Mouse (Mus musculus): ENCODE results near the gene Pfn1.

DNA sequence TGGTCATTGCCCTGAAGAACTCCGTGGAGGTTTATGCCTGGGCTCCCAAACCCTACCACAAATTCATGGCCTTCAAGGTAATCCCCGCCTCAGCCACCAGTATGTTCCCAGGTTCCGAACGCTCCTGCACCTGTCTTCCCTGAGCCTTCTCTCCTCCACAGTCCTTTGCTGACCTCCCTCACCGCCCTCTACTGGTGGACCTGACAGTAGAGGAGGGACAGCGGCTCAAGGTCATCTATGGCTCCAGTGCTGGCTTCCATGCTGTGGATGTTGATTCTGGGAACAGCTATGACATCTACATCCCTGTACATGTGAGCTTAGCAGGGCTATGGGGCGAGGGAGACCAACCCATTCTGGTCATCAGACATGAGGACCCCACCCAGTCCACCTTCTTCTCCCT lies 41.9 kb downstream of the Pfn1 start:
- TF ChIP-seq POLR2A (IDR thresholded peaks at IDR 0.05; ENCODE audit: borderline replicate concordance, control insufficient read depth, low read depth, low read length) (no peak), CTCF (IDR thresholded peaks at IDR 0.05; ENCODE audit: control insufficient read depth, insufficient read depth, low read length) (no peak)
